Mouse (Mus musculus): ENCODE measurements around the gene Khnyn. TPM values are rescaled to one million over a fixed set of nuclear protein-coding genes. Genes with fewer than 3 reads are reported as not detected.

Gene Khnyn
- polyA plus RNA-seq, 1 experiment from 2014 or later, result 22.7 TPM

GRCm38 (mm10) chr14:55878316-55878940 lies 6.3 kb upstream of the Khnyn start:
- peaks cover under 1% of the 10 kb centered on the region; the same call in 1 of the 2 replicates for H3K36me3 ChIP-seq (replicated peaks)
- 0 out of 2 replicates have a peak, but pooled peaks cover 7% of the 10 kb centered on the region for H3K27me3 ChIP-seq (ENCODE audit: poor library complexity, severe bottlenecking)
- no peak for DNase-seq (ENCODE audit: extremely low spot score, low spot score)
- H3K9me3 ChIP-seq, result no peaks in the 10 kb centered on the region
- no peak overlapping the region for H3K4me3 ChIP-seq
- H3K27ac ChIP-seq, result no peak overlapping the region
- H3K4me1 ChIP-seq, result peaks cover 34% of the 10 kb centered on the region
- WGBS, result 30% methylated on average over 7 of the region's 7 CpGs

GRCm38 (mm10) chr14:55879623-55880022 lies 5.1 kb upstream of the Khnyn start:
- Histone ChIP-seq H3K36me3 (replicated peaks) (no peaks in the 10 kb centered on the region), H3K4me3 (no peak overlapping the region), H3K27me3 (ENCODE audit: poor library complexity, severe bottlenecking) (0 out of 2 replicates have a peak, but pooled peaks cover 8% of the 10 kb centered on the region), H3K27ac (no peak overlapping the region), H3K9me3 (no peaks in the 10 kb centered on the region), H3K4me1 (peaks cover 33% of the 10 kb centered on the region)
- DNase-seq (ENCODE audit: extremely low spot score, low spot score), result no peak
- WGBS, result 38% methylated on average over 1 of the region's 1 CpGs

DNA sequence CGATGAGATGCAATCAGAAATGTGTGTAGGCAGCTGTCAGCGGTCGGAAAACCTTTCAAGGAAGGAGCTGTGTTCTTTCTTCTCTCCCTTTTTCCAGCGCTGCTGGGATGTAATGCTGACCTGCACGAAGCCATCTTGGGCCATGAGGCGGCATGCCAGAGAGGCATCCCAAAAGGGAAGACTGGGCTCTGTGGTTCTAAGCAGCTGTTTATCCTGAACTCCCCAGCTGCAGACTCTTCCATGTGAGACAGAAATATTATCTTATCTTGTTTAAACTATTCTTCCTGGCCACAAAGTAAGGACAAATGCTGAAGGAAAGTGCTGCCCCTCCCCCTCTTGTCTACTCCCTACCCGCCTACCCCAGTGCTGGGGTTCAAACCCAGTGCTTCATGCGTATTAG lies 3.8 kb upstream of the Khnyn start:
- H3K4me3 ChIP-seq, result no peak overlapping the region
- H3K36me3 ChIP-seq (replicated peaks), result peaks cover under 1% of the 10 kb centered on the region; the same call in 1 of the 2 replicates
- 89% methylated on average over 8 of the region's 8 CpGs for WGBS
- peaks cover 43% of the 10 kb centered on the region for H3K4me1 ChIP-seq
- 0 out of 2 replicates have a peak, but pooled peaks cover 8% of the 10 kb centered on the region for H3K27me3 ChIP-seq (ENCODE audit: poor library complexity, severe bottlenecking)
- DNase-seq (ENCODE audit: extremely low spot score, low spot score), result no peak
- H3K27ac ChIP-seq, result no peak overlapping the region
- H3K9me3 ChIP-seq, result no peaks in the 10 kb centered on the region

DNA sequence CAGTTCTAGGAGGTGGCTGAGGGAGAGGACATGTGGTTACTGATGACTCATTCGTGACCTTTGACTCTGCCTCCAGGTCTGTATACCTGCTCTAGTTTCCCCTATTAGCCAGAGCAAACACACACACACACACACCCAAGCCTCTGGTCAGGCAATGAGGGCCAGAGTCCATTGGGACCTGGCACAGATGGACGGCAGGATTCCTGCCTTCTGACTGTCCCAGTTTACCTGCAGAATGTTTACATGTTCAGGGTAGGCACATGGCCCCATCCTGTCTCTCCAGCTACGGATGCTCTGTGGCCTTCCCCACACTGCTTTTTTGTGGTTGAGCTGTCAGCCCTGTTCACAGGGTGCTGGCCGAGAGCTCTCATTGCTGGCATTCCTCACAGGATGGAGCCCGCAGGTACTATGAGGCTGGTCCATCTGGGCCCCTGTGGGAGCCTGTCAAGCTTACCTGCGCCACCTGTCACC lies 2.5 kb upstream of the Khnyn start:
- Histone ChIP-seq H3K27me3 (ENCODE audit: poor library complexity, severe bottlenecking) (0 out of 2 replicates have a peak, but pooled peaks cover 8% of the 10 kb centered on the region), H3K9me3 (no peaks in the 10 kb centered on the region), H3K27ac (0 out of 2 replicates have a peak overlapping the region, but pooled peaks have one; percentile 0), H3K4me3 (no peak overlapping the region), H3K36me3 (replicated peaks) (peaks cover 13% of the 10 kb centered on the region), H3K4me1 (peaks cover 55% of the 10 kb centered on the region)
- DNase-seq (ENCODE audit: extremely low spot score, low spot score), result no peak
- WGBS, result 66% methylated on average over 6 of the region's 6 CpGs

- Histone ChIP-seq H3K4me1 (peaks cover 48% of the 10 kb centered on the region), H3K27me3 (ENCODE audit: poor library complexity, severe bottlenecking) (0 out of 2 replicates have a peak, but pooled peaks cover 8% of the 10 kb centered on the region), H3K36me3 (replicated peaks) (peaks cover 23% of the 10 kb centered on the region), H3K27ac (0 out of 2 replicates have a peak overlapping the region, but pooled peaks have one; percentile 94), H3K9me3 (no peaks in the 10 kb centered on the region), H3K4me3 (no peak overlapping the region)
- 93% methylated on average over 13 of the region's 13 CpGs for WGBS
- no peak for DNase-seq (ENCODE audit: extremely low spot score, low spot score)
Observed at GRCm38 (mm10) chr14:55883149-55883661, 1.5 kb upstream of the Khnyn start.

GRCm38 (mm10) chr14:55883663-55884062 lies 1.1 kb upstream of the Khnyn start:
- 0 out of 2 replicates have a peak, but pooled peaks cover 8% of the 10 kb centered on the region for H3K27me3 ChIP-seq (ENCODE audit: poor library complexity, severe bottlenecking)
- DNase-seq (ENCODE audit: extremely low spot score, low spot score), result no peak
- peaks cover 44% of the 10 kb centered on the region for H3K4me1 ChIP-seq
- H3K4me3 ChIP-seq, result no peak overlapping the region
- peak overlapping the region; percentile 94 for H3K27ac ChIP-seq
- no peaks in the 10 kb centered on the region for H3K9me3 ChIP-seq
- peaks cover 27% of the 10 kb centered on the region for H3K36me3 ChIP-seq (replicated peaks)
- WGBS, result 94% methylated on average over 12 of the region's 12 CpGs

DNA sequence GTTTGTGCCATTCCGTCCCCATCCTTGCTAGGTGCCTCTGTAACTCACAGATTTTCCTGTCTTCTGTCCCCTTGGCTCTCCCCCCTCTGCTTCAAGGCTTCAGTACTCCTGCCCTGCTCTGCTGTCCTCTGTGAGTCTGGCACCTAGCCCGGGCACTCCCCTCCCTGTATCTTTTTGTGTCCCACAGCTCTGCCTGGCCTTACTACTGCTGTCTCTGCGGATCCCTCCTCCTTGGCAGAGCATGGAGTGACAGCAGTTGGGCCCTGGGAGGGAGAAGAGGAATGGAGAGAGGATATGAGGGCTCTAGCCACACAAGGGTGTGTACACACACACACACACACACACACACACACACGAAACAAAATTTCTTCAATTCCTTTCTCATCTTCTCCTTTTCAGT lies 581 bp upstream of the Khnyn start, which contains the start of gene Cbln3:
Gene Cbln3, minus strand, starts transcription at position 227 of the 400 bp plus-strand sequence.
- Histone ChIP-seq H3K9me3 (no peaks in the 10 kb centered on the region), H3K4me1 (peaks cover 44% of the 10 kb centered on the region), H3K27me3 (ENCODE audit: poor library complexity, severe bottlenecking) (0 out of 2 replicates have a peak, but pooled peaks cover 8% of the 10 kb centered on the region), H3K27ac (peak within 1 kb of the TSS; percentile 94), H3K36me3 (replicated peaks) (peaks cover 32% of the 10 kb centered on the region), H3K4me3 (peak within 1 kb of the TSS; percentile 80)
- no peak for DNase-seq (ENCODE audit: extremely low spot score, low spot score)
- 34% methylated on average over 4 of the region's 4 CpGs for WGBS

GRCm38 (mm10) chr14:55885114-55885790 lies 505 bp downstream of the Khnyn start:
- Histone ChIP-seq H3K36me3 (replicated peaks) (peaks cover 43% of the 10 kb centered on the region), H3K27ac (peak overlapping the region; percentile 94), H3K9me3 (no peaks in the 10 kb centered on the region), H3K4me1 (peaks cover 44% of the 10 kb centered on the region), H3K27me3 (ENCODE audit: poor library complexity, severe bottlenecking) (0 out of 2 replicates have a peak, but pooled peaks cover 8% of the 10 kb centered on the region), H3K4me3 (peak overlapping the region; percentile 80)
- under 1% methylated on average over 28 of the region's 30 CpGs for WGBS
- DNase-seq (ENCODE audit: extremely low spot score, low spot score), result no peak

GRCm38 (mm10) chr14:55885791-55886271 lies 1.1 kb downstream of the Khnyn start:
- 0 out of 2 replicates have a peak, but pooled peaks cover 8% of the 10 kb centered on the region for H3K27me3 ChIP-seq (ENCODE audit: poor library complexity, severe bottlenecking)
- no peak for DNase-seq (ENCODE audit: extremely low spot score, low spot score)
- no peaks in the 10 kb centered on the region for H3K9me3 ChIP-seq
- peak overlapping the region; percentile 94 for H3K27ac ChIP-seq
- peaks cover 49% of the 10 kb centered on the region for H3K36me3 ChIP-seq (replicated peaks)
- H3K4me1 ChIP-seq, result peaks cover 44% of the 10 kb centered on the region
- 11% methylated on average over 16 of the region's 16 CpGs for WGBS
- H3K4me3 ChIP-seq, result peak overlapping the region; percentile 80

DNA sequence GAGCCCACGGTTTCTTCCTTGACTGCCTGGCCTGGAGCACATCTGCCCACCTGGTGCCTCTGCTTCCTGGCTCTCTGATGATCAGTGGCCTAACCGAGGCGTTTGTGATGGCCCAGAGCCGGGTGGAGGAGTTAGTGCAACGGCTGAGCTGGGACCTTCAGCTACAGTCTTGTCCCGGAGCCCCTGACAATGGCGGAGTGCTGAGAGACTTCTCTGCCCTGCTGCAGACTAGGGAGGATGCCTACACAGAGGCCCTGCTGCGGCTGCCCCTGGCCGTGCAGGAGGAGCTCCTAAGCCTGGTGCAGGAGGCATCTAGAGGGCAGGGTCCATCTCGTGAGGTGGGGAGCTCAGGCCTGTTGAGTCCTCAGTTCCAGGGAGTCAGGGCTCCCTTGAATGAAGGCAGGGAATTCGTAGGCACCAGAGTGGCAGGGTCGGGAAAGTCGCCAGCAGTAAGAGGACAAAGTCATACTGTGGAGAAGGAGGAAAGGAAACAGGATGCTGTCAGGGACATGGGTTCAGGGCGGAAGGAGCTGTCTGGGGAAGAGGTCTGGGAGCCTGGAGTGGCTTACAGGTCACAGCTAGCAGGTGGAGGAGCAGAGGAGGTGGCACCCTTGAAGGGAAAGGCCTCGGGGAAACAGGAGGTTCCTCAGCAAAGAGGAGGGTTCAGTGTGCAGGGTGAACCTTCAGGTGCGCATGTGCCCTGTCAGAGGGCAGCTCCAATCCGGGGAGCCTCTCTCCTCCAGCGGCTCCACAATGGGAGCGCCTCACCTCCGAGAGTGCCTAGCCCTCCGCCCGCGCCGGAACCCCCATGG lies 2.0 kb downstream of the Khnyn start:
- peak overlapping the region; percentile 94; the same call in 1 of the 2 replicates for H3K27ac ChIP-seq
- peaks cover 58% of the 10 kb centered on the region for H3K36me3 ChIP-seq (replicated peaks)
- DNase-seq (ENCODE audit: extremely low spot score, low spot score), result no peak
- H3K4me1 ChIP-seq, result peaks cover 44% of the 10 kb centered on the region
- H3K27me3 ChIP-seq (ENCODE audit: poor library complexity, severe bottlenecking), result 0 out of 2 replicates have a peak, but pooled peaks cover 8% of the 10 kb centered on the region
- H3K4me3 ChIP-seq, result peak overlapping the region; percentile 80
- H3K9me3 ChIP-seq, result no peaks in the 10 kb centered on the region
- WGBS, result 85% methylated on average over 24 of the region's 24 CpGs

GRCm38 (mm10) chr14:55897671-55898070 lies 12.9 kb downstream of the Khnyn start:
- Histone ChIP-seq H3K9me3 (no peaks in the 10 kb centered on the region), H3K27me3 (ENCODE audit: poor library complexity, severe bottlenecking) (no peaks in the 10 kb centered on the region), H3K27ac (no peak overlapping the region), H3K4me3 (no peak overlapping the region), H3K36me3 (replicated peaks) (peaks cover 56% of the 10 kb centered on the region), H3K4me1 (peaks cover 26% of the 10 kb centered on the region)
- WGBS, result 94% methylated on average over 12 of the region's 12 CpGs
- DNase-seq (ENCODE audit: extremely low spot score, low spot score), result no peak

GRCm38 (mm10) chr14:55898947-55899346 lies 14.2 kb downstream of the Khnyn start:
- no peak for DNase-seq (ENCODE audit: extremely low spot score, low spot score)
- H3K27me3 ChIP-seq (ENCODE audit: poor library complexity, severe bottlenecking), result no peaks in the 10 kb centered on the region
- H3K36me3 ChIP-seq (replicated peaks), result peaks cover 44% of the 10 kb centered on the region
- H3K9me3 ChIP-seq, result no peaks in the 10 kb centered on the region
- peak overlapping the region; percentile 62; the same call in 1 of the 2 replicates for H3K4me3 ChIP-seq
- peaks cover 26% of the 10 kb centered on the region for H3K4me1 ChIP-seq
- H3K27ac ChIP-seq, result no peak overlapping the region
- 89% methylated on average over 7 of the region's 7 CpGs for WGBS
